Mouse (Mus musculus) R1 (cell line): ENCODE measurements around the gene Plagl2.
"Not testable (repeated sequence)": the region's sequence is repeated elsewhere in the genome, so short reads cannot be mapped to it uniquely, and the experiment has no call there.

ENCODE experiments used
- DNase-seq: peaks from one replicate; pipeline ENCODE4 v3.0.0-alpha.2; 2018; ENCODE audit warnings: low read depth, low spot score

Plagl2 gene

DNA sequence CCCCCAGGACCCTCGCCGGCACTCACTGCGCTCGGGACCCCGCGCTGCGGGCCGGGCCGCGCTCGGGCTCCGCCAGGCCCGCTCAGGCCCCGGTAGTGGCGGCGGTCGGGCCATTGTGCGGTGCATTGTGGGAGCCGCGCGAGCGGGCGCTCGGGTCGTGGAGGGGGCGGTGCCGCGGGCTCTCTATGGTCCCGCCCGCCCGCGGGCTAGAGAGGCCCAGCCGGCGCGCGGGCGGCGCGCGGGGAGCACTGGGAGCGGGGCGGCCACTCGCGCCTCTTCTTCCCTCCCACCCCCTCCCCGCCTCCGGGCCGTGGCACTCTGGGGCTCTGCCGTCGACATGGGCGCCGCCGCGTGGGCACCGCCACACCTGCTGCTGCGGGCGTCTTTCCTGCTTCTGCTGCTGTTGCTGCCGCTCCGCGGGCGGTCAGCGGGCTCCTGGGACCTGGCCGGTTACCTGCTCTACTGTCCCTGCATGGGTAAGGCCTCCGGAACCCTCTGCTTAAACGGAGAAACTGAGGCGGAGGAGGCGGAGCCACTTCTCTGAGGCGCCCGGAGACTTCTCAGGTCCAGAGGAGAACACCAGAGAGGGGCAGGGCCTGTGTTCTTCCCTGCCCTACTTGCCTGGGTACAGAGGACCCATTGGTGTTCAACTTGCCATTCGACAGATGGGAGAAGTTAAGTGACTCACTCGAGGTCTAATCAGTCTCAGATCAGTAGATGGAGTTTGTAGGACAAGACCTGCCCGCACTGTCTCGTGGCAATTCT, at the start of gene Plagl2, which contains the start of gene Pofut1:
TSS of gene Plagl2 (minus strand) at position 177 of the 765 bp plus-strand sequence.
TSS of gene Pofut1 (plus strand) at position 284 of the 765 bp plus-strand sequence.
- peak; percentile 88 for DNase-seq

GRCm38 (mm10) chr2:153287835-153288234, 46.6 kb upstream of the Plagl2 start:
- no peak for DNase-seq

DNA sequence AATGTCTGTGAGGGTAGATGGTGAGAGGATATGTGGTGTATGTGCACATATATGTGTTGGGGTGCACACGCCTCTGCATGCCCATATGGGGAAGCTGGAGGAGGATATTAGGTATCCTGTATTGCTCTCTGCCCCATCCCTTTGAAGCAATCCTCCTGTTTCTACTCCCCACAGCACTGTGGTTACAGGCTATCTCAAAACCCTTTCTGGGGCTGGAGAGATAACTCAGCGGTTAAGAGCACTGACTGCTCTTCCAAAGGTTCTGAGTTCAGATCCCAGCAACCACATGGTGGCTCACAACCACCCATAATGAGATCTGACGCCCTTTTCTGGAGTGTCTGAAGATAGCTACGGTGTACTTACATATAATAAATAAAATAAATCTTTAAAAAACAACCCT, 45.3 kb upstream of the Plagl2 start:
- no peak for DNase-seq

DNA sequence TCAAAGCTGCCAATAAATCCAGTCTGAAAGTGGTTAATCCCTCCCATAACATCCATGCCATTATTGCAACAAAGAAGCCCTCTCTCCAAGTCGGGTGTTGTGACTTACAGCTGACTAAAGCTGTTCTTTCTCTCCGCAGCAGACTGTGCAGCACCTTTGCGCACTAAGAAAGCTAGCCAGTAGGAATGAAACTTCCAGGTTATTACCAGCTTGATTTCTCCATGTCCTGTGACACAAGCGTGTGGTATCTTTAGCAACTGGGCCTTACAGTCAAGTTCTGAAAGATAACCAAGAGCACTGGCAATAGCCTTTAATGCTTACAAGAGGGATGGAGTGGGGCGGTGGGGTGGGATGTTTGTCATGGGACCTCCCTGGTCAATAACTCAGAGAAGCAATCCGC, 42.7 kb upstream of the Plagl2 start:
- DNase-seq: no peak

GRCm38 (mm10) chr2:153278357-153278756, 37.1 kb upstream of the Plagl2 start:
- no peak for DNase-seq

- DNase-seq: peak; percentile 76
These were observed 35.6 kb upstream of the Plagl2 start for GRCm38 (mm10) chr2:153276846-153277245.

DNA sequence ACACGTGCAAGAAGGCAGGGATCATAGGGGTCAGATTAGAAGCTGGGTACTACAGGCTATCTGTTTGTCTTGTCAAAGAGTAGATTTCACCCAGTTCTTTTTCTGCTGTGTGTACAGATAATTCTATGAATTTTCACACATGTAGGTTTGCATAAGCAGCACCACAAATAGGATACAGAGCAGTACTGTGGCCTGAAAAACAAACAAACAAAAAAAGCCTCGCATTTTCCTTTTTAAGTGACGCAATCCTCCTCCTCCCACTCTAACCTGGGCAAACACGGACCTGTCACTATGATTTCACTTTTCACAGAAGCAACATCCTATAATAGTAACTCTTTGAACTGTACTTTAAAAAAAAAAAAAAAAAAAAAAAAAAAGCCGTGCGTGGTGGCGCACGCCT, 35.2 kb upstream of the Plagl2 start:
- DNase-seq: no peak

- peak; percentile 66 for DNase-seq
These were observed 34.4 kb upstream of the Plagl2 start for GRCm38 (mm10) chr2:153275577-153275976.

GRCm38 (mm10) chr2:153274919-153275247, 33.7 kb upstream of the Plagl2 start:
- DNase-seq: no peak

- not testable (repeated sequence) for DNase-seq
These were observed 33.1 kb upstream of the Plagl2 start for GRCm38 (mm10) chr2:153274200-153274918.

GRCm38 (mm10) chr2:153270231-153270915, 29.1 kb upstream of the Plagl2 start:
- not testable (repeated sequence) for DNase-seq

GRCm38 (mm10) chr2:153267331-153267730, 26.1 kb upstream of the Plagl2 start:
- no peak for DNase-seq

DNA sequence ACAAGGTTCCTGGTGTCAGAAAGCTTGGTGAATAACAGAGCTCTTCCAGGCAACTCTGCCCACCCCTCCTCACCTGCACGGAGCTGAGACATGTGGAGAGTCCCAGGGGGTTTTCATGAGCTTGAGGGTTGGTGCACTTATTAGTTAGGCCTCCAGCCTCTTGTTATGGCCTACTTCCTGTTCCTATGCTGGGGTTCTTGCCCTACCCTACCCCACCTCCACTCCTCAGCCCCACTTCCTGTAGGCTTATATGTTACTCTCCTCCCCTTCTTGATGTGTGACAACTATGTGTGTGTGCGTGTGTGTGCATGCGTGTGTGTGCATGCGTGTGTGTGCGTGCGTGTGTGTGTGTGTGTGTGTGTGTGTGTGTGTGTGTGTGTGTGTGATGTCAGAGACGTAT, 21.8 kb upstream of the Plagl2 start:
- no peak for DNase-seq

- DNase-seq: no peak
These were observed 18.8 kb upstream of the Plagl2 start for GRCm38 (mm10) chr2:153259864-153260674.

DNA sequence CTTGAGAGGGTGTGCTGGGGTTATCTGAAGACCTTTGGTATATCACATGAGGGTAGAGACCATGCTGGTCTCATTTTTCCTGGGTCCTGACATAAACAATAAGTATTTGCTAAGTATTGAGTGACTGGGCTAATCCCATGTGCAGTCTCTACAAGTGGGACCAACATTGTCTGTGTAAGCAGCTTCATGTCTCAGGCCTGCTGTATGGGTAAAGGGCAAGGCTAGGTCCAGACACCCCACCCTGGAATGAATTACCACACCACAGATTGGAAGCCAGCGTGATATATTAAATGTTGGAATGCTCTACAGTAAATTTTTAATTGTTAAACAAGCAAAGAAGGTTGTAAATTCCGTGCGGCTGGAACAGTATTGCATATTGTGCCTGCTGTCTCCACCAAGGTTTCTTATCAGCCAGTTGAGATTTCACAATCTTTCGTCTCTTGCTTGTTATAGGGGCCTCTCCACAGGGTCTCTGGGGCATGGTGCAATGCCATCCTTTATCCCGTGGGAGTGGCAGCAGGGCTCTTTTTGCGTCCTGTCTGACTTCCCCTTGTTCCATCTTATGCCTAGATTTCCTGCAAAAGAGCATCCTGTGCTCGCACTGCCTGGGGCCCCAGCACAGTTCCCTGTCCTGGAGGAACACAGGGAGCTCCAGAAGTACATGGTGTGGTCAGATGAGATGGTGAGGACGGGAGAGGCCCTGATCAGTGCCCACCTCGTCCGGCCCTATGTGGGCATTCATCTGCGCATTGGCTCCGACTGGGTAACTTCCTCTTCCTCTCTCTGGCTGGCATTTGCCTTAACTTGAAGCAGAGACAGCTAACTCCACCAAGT, 18.0 kb upstream of the Plagl2 start:
- no peak for DNase-seq

DNA sequence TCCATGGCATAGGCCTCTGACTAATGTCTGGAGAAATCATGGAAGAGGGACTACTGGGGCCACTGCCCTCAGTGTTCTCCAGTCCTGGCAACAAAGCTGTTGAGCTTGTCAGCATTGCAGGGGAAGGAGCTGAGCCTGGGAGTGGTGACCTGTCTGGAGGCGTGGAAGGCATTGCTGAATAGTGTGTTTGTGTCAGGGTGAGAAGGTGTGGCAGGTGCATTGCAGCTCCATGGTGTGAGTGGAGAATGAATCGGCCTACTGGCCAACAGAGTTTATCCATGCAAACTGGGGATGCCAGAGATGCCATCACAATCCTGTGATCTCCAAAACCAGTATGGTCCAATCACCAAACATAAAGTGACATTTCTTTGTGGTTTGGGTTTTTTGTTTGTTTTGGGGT, 15.4 kb upstream of the Plagl2 start:
- DNase-seq: no peak

GRCm38 (mm10) chr2:153249751-153250150, 8.5 kb upstream of the Plagl2 start:
- DNase-seq: no peak

DNA sequence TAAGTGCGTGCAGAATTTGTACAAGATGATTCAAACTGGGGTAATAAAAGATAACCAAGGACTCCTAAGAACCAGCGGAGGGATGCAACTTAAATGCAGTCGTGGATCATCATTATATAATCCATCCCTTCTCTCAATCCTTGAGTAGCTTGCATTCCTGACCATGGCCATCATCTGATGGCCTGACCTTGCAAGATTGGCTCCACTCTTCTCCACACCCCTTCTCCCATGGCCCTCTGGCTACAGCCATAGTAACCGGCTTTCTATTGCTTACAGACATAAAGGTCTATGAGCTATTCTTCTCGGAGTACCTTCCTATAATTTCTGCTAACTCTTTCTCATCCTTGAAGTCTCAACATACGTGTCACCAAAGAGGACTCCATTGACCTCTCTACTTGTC, 930 bp upstream of the Plagl2 start:
- no peak for DNase-seq

DNA sequence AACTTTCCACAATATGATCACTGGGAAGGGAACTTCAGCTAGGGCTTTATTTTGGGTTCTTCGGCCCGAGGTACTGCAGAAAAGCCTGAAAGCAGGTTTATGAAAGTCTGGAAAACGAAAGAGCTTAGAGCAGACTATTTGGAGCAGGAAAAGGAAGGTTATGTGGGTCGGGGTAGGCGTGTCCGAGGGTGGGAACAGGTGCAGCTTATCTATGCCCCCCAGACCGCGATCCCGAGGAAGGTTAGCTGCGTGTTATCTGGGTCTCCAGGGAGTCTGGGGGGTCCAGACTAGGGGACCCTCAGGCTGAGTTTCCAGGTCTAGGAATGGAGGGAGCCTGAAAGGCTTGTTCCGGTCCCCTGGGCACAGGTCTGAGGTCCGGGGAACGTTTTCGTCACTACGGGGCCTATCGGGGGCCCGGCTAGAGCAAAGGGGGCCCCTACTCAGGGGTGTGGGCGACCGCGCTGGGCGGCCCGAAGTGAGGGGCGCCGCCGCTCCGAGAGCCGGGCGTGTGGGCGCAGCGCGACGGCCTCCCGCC, 458 bp downstream of the Plagl2 start:
- DNase-seq: peak; percentile 40

DNA sequence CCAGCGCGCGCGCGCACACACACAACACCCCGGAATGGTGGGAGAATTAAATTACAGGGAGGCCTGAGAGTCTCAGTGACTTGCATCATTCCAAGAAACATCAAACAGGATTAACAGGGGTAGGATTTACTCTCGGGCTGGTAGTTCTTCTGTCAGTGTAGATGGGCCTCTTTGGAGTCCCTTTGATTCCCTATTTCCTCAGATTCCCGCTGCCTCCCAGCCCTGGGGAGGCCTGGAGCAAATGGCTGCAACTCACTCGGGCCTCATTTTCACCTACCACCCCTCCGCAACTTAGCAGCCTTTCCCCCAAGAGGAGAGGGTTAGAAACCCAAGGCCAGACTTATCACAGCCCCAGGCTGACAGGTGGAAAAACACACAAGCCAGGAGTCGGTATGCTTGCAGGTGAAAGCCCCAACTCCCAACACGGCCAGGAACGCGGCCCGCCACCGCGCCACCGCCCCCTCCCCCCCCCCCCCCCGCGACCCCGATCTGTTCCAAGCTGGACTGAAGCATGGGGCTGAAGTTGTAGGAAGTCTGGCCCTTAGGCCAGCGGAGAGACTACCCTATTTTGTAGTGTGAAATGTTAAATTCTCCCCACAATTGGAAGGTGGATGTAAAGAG, 1.3 kb downstream of the Plagl2 start:
- peak; percentile 16 for DNase-seq
